9 mouse cellular contexts compared by ENCODE assay signal in genomic region chr3:93505960-93506863, GRCm38 (mm10). TPM values are rescaled to one million over a fixed set of nuclear protein-coding genes. Genes with fewer than 3 reads are reported as not detected.
DNase-seq lines count a peak whose midpoint lies in the region; ATAC-seq and TF ChIP-seq lines count a peak whose summit lies in the region.
"Had no signal": no experiment of that assay in that cellular context is flagged by ENCODE, and none has a peak within 500 bp of the region (broad histone marks: within the 10 kb centered on the region; RNA-seq: fewer than 3 reads in every experiment).

No protein-coding gene starts in this region.

- WGBS in kidney, embryonic 14.5 days: 40% methylated on average over 30 of the region's 30 CpGs
- 31% methylated on average over 30 of the region's 30 CpGs for WGBS in lung, postnatal 0 days

- TF ChIP-seq POLR2A in testis, adult 2 months (IDR thresholded peaks at IDR 0.05; ENCODE audit: control insufficient read depth, low read depth, low read length): no peak

- DNase-seq in urinary bladder, adult 18-20 months (ENCODE audit: low spot score in 2 of 2): peak; percentile 47 to 68
- DNase-seq in urinary bladder, postnatal 10 days (ENCODE audit: low spot score): no peak
- DNase-seq in heart, adult 18-20 months: peak; percentile 27 to 72
- peak; percentile 85 for DNase-seq in lung, postnatal 0 days (ENCODE audit: low spot score)
- DNase-seq in left cerebral cortex, adult 8-10 months (ENCODE audit: low spot score in 2 of 2): no peak

- no peak overlapping the region for H3K9ac ChIP-seq in kidney, embryonic 14.5 days (ENCODE audit: low read depth, low read length)
- no peak overlapping the region for H3K9ac ChIP-seq in lung, postnatal 0 days (replicated peaks; ENCODE audit: low read depth)

- TF ChIP-seq CTCF in lung, postnatal 0 days (IDR thresholded peaks at IDR 0.05): no peak
- TF ChIP-seq CTCF in testis, adult 2 months (IDR thresholded peaks at IDR 0.05; ENCODE audit: control insufficient read depth, insufficient read depth, insufficient replicate concordance, low read depth, low read length): no peak

- H3K27me3 ChIP-seq in kidney, embryonic 14.5 days (ENCODE audit: control insufficient read depth, insufficient read depth, low read length): no peaks in the 10 kb centered on the region
- H3K27me3 ChIP-seq in lung, postnatal 0 days (replicated peaks; ENCODE audit: insufficient read depth, low read length): no peaks in the 10 kb centered on the region
- H3K27me3 ChIP-seq in testis, adult 2 months (ENCODE audit: control insufficient read depth, insufficient read depth, low read length): no peaks in the 10 kb centered on the region

- H3K36me3 ChIP-seq in kidney, embryonic 14.5 days (ENCODE audit: control insufficient read depth, insufficient read depth, low read length): no peaks in the 10 kb centered on the region
- no peaks in the 10 kb centered on the region for H3K36me3 ChIP-seq in lung, postnatal 0 days (ENCODE audit: insufficient read depth, low read length)
- H3K36me3 ChIP-seq in testis, adult 2 months (ENCODE audit: control insufficient read depth, insufficient read depth, low read length): no peaks in the 10 kb centered on the region

- H3K4me2 ChIP-seq in kidney, embryonic 14.5 days (replicated peaks; ENCODE audit: low read depth, low read length): peak overlapping the region; percentile 26
- H3K4me2 ChIP-seq in lung, postnatal 0 days (replicated peaks; ENCODE audit: low read depth, low read length): peak overlapping the region; percentile 38

- peak; percentile 23; the same call in 1 of the 2 replicates for TF ChIP-seq EP300 in lung, postnatal 0 days (IDR thresholded peaks at IDR 0.05)

- no peaks in the 10 kb centered on the region; the same call in 1 of the 2 replicates for H3K4me1 ChIP-seq in kidney, embryonic 14.5 days (ENCODE audit: control insufficient read depth, insufficient read depth, low read length)
- no peaks in the 10 kb centered on the region for H3K4me1 ChIP-seq in lung, postnatal 0 days (ENCODE audit: insufficient read depth, low read depth, low read length)
- peaks cover 5% of the 10 kb centered on the region for H3K4me1 ChIP-seq in testis, adult 2 months (ENCODE audit: control insufficient read depth, insufficient read depth, low read length)

- peak overlapping the region; percentile 8; the same call in 1 of the 2 replicates for H3K4me3 ChIP-seq in kidney, embryonic 14.5 days (ENCODE audit: low read length)
- no peak overlapping the region for H3K4me3 ChIP-seq in lung, postnatal 0 days (ENCODE audit: low read depth, low read length)
- peak overlapping the region; percentile 3 for H3K4me3 ChIP-seq in testis, adult 2 months (ENCODE audit: control insufficient read depth, low read depth, low read length)
- H3K4me3 ChIP-seq: erythroblast, embryonic 14.5 days had no signal

- ATAC-seq in kidney, embryonic 14.5 days (ENCODE audit: low FRiP score, low TSS enrichment): peak; percentile 87
- peak; percentile 83 for ATAC-seq in lung, postnatal 0 days
- ATAC-seq in erythroid progenitor cell, adult 5-6 weeks (replicated peaks; ENCODE audit: low FRiP score, poor library complexity, severe bottlenecking): no peak

- H3K27ac ChIP-seq in kidney, embryonic 14.5 days (ENCODE audit: low read depth, low read length): peak overlapping the region; percentile 62; the same call in 1 of the 2 replicates
- H3K27ac ChIP-seq in lung, postnatal 0 days (ENCODE audit: low read length): peak overlapping the region; percentile 66
- no peak overlapping the region for H3K27ac ChIP-seq in testis, adult 2 months (ENCODE audit: control insufficient read depth, insufficient read depth, low read depth, low read length)

- H3K9me3 ChIP-seq in kidney, embryonic 14.5 days (ENCODE audit: control insufficient read depth, low read length): no peaks in the 10 kb centered on the region
- H3K9me3 ChIP-seq in lung, postnatal 0 days (ENCODE audit: low read length): no peaks in the 10 kb centered on the region

RNA-seq across cellular contexts. Expression of gene S100a11, which starts 14.1 kb away (rescaled TPM):
- 10 to 100 TPM; 52.4 to 78.2 TPM for total RNA-seq in heart, adult 18-20 months (2021)
- polyA plus RNA-seq in kidney, embryonic 14.5 days (2014; fragmentation: Nextera tagmentation; extraction: Ambion mirVana): 1,151 and 1,469 TPM in 2 replicates
- 2,427 and 2,513 TPM in 2 replicates for polyA plus RNA-seq in lung, postnatal 0 days (2015; fragmentation: Nextera tagmentation; extraction: Ambion mirVana)
- 22.1 and 26.0 TPM in 2 replicates for polyA plus RNA-seq in testis, adult 2 months (2012; rRNA removed)
- 477 and 485 TPM in 2 replicates for total RNA-seq in erythroid progenitor cell, adult 5-6 weeks (2015; ENCODE audit: low replicate concordance)
- total RNA-seq in erythroid progenitor cell, adult 5-6 weeks (2017; ENCODE audit: low replicate concordance): 7.3 and 30.8 TPM in 2 replicates
- 10 to 100 TPM in 3 of 4 experiments, 1 to 10 TPM in 1; 8.2 to 14.0 (median 11.7) TPM for total RNA-seq in left cerebral cortex, adult 8-10 months (2022)

RNA-seq across cellular contexts. Expression of gene Tchhl1, which starts 37.7 kb away (rescaled TPM):
- not detected for total RNA-seq in heart, adult 18-20 months (2021)
- 0.46 and 0.54 TPM in 2 replicates for polyA plus RNA-seq in kidney, embryonic 14.5 days (2014; fragmentation: Nextera tagmentation; extraction: Ambion mirVana)
- not detected in 2 replicates for polyA plus RNA-seq in lung, postnatal 0 days (2015; fragmentation: Nextera tagmentation; extraction: Ambion mirVana)
- not detected in 2 replicates for polyA plus RNA-seq in testis, adult 2 months (2012; rRNA removed)
- not detected in 2 replicates for total RNA-seq in erythroid progenitor cell, adult 5-6 weeks (2015; ENCODE audit: low replicate concordance)
- total RNA-seq in erythroid progenitor cell, adult 5-6 weeks (2017; ENCODE audit: low replicate concordance): not detected in 2 replicates
- total RNA-seq in left cerebral cortex, adult 8-10 months (2022): not detected
- polyA plus RNA-seq: erythroblast, embryonic 14.5 days had no signal

RNA-seq across cellular contexts. Expression of gene S100a10, which starts 48.7 kb away (rescaled TPM):
- 100 to 1,000 TPM in 1 of 2 experiments, 10 to 100 TPM in 1; 92.1 to 100 TPM for total RNA-seq in heart, adult 18-20 months (2021)
- 407 and 546 TPM in 2 replicates for polyA plus RNA-seq in kidney, embryonic 14.5 days (2014; fragmentation: Nextera tagmentation; extraction: Ambion mirVana)
- 395 and 447 TPM in 2 replicates for polyA plus RNA-seq in lung, postnatal 0 days (2015; fragmentation: Nextera tagmentation; extraction: Ambion mirVana)
- 6.5 and 8.5 TPM in 2 replicates for polyA plus RNA-seq in testis, adult 2 months (2012; rRNA removed)
- 41.1 and 59.5 TPM in 2 replicates for total RNA-seq in erythroid progenitor cell, adult 5-6 weeks (2015; ENCODE audit: low replicate concordance)
- 48.9 and 71.8 TPM in 2 replicates for total RNA-seq in erythroid progenitor cell, adult 5-6 weeks (2017; ENCODE audit: low replicate concordance)
- 10 to 100 TPM; 33.0 to 45.7 (median 33.9) TPM for total RNA-seq in left cerebral cortex, adult 8-10 months (2022)

Comparison
In these comparisons a context has a peak if more than half of its experiments do, and no peak if none do; other contexts are left out.
1. DNase-seq: peak in urinary bladder, adult 18-20 months (2 of 2), heart, adult 18-20 months (2 of 2) and lung, postnatal 0 days (single experiment); none in urinary bladder, postnatal 10 days (single experiment) and left cerebral cortex, adult 8-10 months (0 of 2).